ENCODE assay signal across 8 mouse cellular contexts in genomic region chr11:85183284-85183779, GRCm38 (mm10). TPM values are rescaled to one million over a fixed set of nuclear protein-coding genes. Genes with fewer than 3 reads are reported as not detected.
DNase-seq lines count a peak whose midpoint lies in the region; ATAC-seq lines count a peak whose summit lies in the region.

No protein-coding gene starts in this region.

- peaks cover 5% of the 10 kb centered on the region for H3K36me3 ChIP-seq in heart, embryonic 12.5 days
- H3K36me3 ChIP-seq in forebrain, embryonic 16.5 days (ENCODE audit: control insufficient read depth, insufficient read depth): no peaks in the 10 kb centered on the region
- peaks cover 2% of the 10 kb centered on the region; the same call in 1 of the 2 replicates for H3K36me3 ChIP-seq in limb, embryonic 13.5 days
- H3K36me3 ChIP-seq in neural tube, embryonic 14.5 days (ENCODE audit: control insufficient read depth, insufficient read depth, low read length): peaks cover 2% of the 10 kb centered on the region; the same call in 1 of the 2 replicates

- H3K9me3 ChIP-seq in heart, embryonic 12.5 days (replicated peaks): peaks cover 2% of the 10 kb centered on the region; the same call in 1 of the 2 replicates
- no peaks in the 10 kb centered on the region for H3K9me3 ChIP-seq in forebrain, embryonic 16.5 days (ENCODE audit: control insufficient read depth, low read length)
- H3K9me3 ChIP-seq in limb, embryonic 13.5 days: no peaks in the 10 kb centered on the region
- no peaks in the 10 kb centered on the region for H3K9me3 ChIP-seq in neural tube, embryonic 14.5 days (ENCODE audit: control insufficient read depth, low read length)

- intact Hi-C loops in heart, postnatal 25 days (cut with DNase I): loop anchor here (2.0 to 10.0 kb wide), 2 partner anchors 151 to 265 kb away; no protein-coding TSS in a partner anchor
- intact Hi-C loops in gastrocnemius, postnatal 36 days (cut with DNase I): no loop called here

- H3K4me1 ChIP-seq in heart, embryonic 12.5 days (replicated peaks): peaks cover 4% of the 10 kb centered on the region
- peaks cover 8% of the 10 kb centered on the region for H3K4me1 ChIP-seq in forebrain, embryonic 16.5 days (replicated peaks; ENCODE audit: control insufficient read depth, insufficient read depth, low read length)
- peaks cover 3% of the 10 kb centered on the region; the same call in 1 of the 2 replicates for H3K4me1 ChIP-seq in limb, embryonic 13.5 days
- no peaks in the 10 kb centered on the region for H3K4me1 ChIP-seq in neural tube, embryonic 14.5 days (ENCODE audit: control insufficient read depth, insufficient read depth, low read length)

- H3K27me3 ChIP-seq in heart, embryonic 12.5 days (replicated peaks): no peaks in the 10 kb centered on the region
- no peaks in the 10 kb centered on the region for H3K27me3 ChIP-seq in forebrain, embryonic 16.5 days (replicated peaks; ENCODE audit: control insufficient read depth, insufficient read depth, low read length)
- H3K27me3 ChIP-seq in limb, embryonic 13.5 days: no peaks in the 10 kb centered on the region
- H3K27me3 ChIP-seq in neural tube, embryonic 14.5 days (ENCODE audit: control insufficient read depth, insufficient read depth, low read length): no peaks in the 10 kb centered on the region

- peak overlapping the region; percentile 60 for H3K9ac ChIP-seq in heart, embryonic 12.5 days
- H3K9ac ChIP-seq in forebrain, embryonic 16.5 days (replicated peaks; ENCODE audit: low read depth, low read length): peak overlapping the region; percentile 50
- H3K9ac ChIP-seq in limb, embryonic 13.5 days: peak overlapping the region; percentile 59
- H3K9ac ChIP-seq in neural tube, embryonic 14.5 days (replicated peaks; ENCODE audit: low read depth, low read length): peak overlapping the region; percentile 47

- H3K4me2 ChIP-seq in heart, embryonic 12.5 days: peak overlapping the region; percentile 74
- peak overlapping the region; percentile 70 for H3K4me2 ChIP-seq in forebrain, embryonic 16.5 days (ENCODE audit: low read length)
- H3K4me2 ChIP-seq in limb, embryonic 13.5 days (replicated peaks): peak overlapping the region; percentile 69
- peak overlapping the region; percentile 51 for H3K4me2 ChIP-seq in neural tube, embryonic 14.5 days (ENCODE audit: low read depth, low read length)

- no peak for DNase-seq in heart, postnatal 25 days (ENCODE audit: low spot score)
- DNase-seq in ZHBTc4 (ENCODE audit: low read depth, low spot score): peak; percentile 24
- no peak for DNase-seq in natural killer cell, adult 2 months (ENCODE audit: low spot score in 2 of 2)
- no peak for DNase-seq in gastrocnemius, postnatal 36 days

- peak overlapping the region; percentile 47 for H3K4me3 ChIP-seq in heart, embryonic 12.5 days
- peak overlapping the region; percentile 42 for H3K4me3 ChIP-seq in forebrain, embryonic 16.5 days (replicated peaks; ENCODE audit: low read length)
- peak overlapping the region; percentile 43 for H3K4me3 ChIP-seq in limb, embryonic 13.5 days
- H3K4me3 ChIP-seq in neural tube, embryonic 14.5 days (ENCODE audit: low read depth, low read length): peak overlapping the region; percentile 24

- 27% methylated on average over 13 of the region's 13 CpGs for WGBS in heart, embryonic 12.5 days
- 21% methylated on average over 13 of the region's 13 CpGs for WGBS in forebrain, embryonic 16.5 days
- WGBS in limb, embryonic 13.5 days: 22% methylated on average over 13 of the region's 13 CpGs
- 25% methylated on average over 13 of the region's 13 CpGs for WGBS in neural tube, embryonic 14.5 days

- no peak overlapping the region for H3K27ac ChIP-seq in heart, embryonic 12.5 days (ENCODE audit: poor library complexity, severe bottlenecking)
- peak overlapping the region; percentile 31 for H3K27ac ChIP-seq in forebrain, embryonic 16.5 days (ENCODE audit: low read length)
- H3K27ac ChIP-seq in limb, embryonic 13.5 days: peak overlapping the region; percentile 69; the same call in 1 of the 2 replicates
- peak overlapping the region; percentile 52 for H3K27ac ChIP-seq in neural tube, embryonic 14.5 days (ENCODE audit: low read depth, low read length)

- no peak for ATAC-seq in heart, embryonic 12.5 days (ENCODE audit: insufficient number of reproducible peaks, low FRiP score)
- ATAC-seq in forebrain, embryonic 16.5 days: peak; percentile 47
- ATAC-seq in limb, embryonic 13.5 days (ENCODE audit: low FRiP score, low read depth): peak; percentile 34; the same call in 1 of the 2 replicates
- ATAC-seq in neural tube, embryonic 14.5 days (ENCODE audit: low read depth): peak; percentile 36; the same call in 1 of the 2 replicates

RNA-seq across cellular contexts. Expression of gene 1700125H20Rik, which starts 13.1 kb away (rescaled TPM):
- not detected in 2 replicates for polyA plus RNA-seq in heart, embryonic 12.5 days (2016; fragmentation: Nextera tagmentation; extraction: Ambion mirVana)
- total RNA-seq in heart, postnatal 25 days (2021): not detected
- polyA plus RNA-seq in forebrain, embryonic 16.5 days (2015; fragmentation: Nextera tagmentation; extraction: Ambion mirVana): 0.68 and 0.76 TPM in 2 replicates
- polyA plus RNA-seq in limb, embryonic 13.5 days (2015; fragmentation: Nextera tagmentation; extraction: Ambion mirVana): 0.40 and 0.52 TPM in 2 replicates
- polyA plus RNA-seq in neural tube, embryonic 14.5 days (2014; fragmentation: Nextera tagmentation; extraction: Ambion mirVana): 1.2 and 1.3 TPM in 2 replicates
- not detected for total RNA-seq in gastrocnemius, postnatal 36 days (2021)

RNA-seq across cellular contexts. Expression of gene Usp32, which starts 43.4 kb away (rescaled TPM):
- 5.3 and 5.4 TPM in 2 replicates for polyA plus RNA-seq in heart, embryonic 12.5 days (2016; fragmentation: Nextera tagmentation; extraction: Ambion mirVana)
- total RNA-seq in heart, postnatal 25 days (2021): 10 to 100 TPM; 21.0 to 22.8 TPM
- polyA plus RNA-seq in forebrain, embryonic 16.5 days (2015; fragmentation: Nextera tagmentation; extraction: Ambion mirVana): 10.5 and 10.9 TPM in 2 replicates
- 3.7 and 4.5 TPM in 2 replicates for polyA plus RNA-seq in limb, embryonic 13.5 days (2015; fragmentation: Nextera tagmentation; extraction: Ambion mirVana)
- polyA plus RNA-seq in neural tube, embryonic 14.5 days (2014; fragmentation: Nextera tagmentation; extraction: Ambion mirVana): 20.2 and 21.1 TPM in 2 replicates
- 10 to 100 TPM in 1 of 2 experiments, 1 to 10 TPM in 1; 8.0 to 10.6 TPM for total RNA-seq in gastrocnemius, postnatal 36 days (2021)

RNA-seq across cellular contexts. Expression of gene Appbp2, which starts 51.6 kb away (rescaled TPM):
- 50.3 and 50.7 TPM in 2 replicates for polyA plus RNA-seq in heart, embryonic 12.5 days (2016; fragmentation: Nextera tagmentation; extraction: Ambion mirVana)
- total RNA-seq in heart, postnatal 25 days (2021): 10 to 100 TPM; 15.2 to 17.5 TPM
- polyA plus RNA-seq in forebrain, embryonic 16.5 days (2015; fragmentation: Nextera tagmentation; extraction: Ambion mirVana): 49.1 and 54.2 TPM in 2 replicates
- polyA plus RNA-seq in limb, embryonic 13.5 days (2015; fragmentation: Nextera tagmentation; extraction: Ambion mirVana): 43.5 and 44.9 TPM in 2 replicates
- 61.0 and 63.7 TPM in 2 replicates for polyA plus RNA-seq in neural tube, embryonic 14.5 days (2014; fragmentation: Nextera tagmentation; extraction: Ambion mirVana)
- 1 to 10 TPM; 7.0 to 8.6 TPM for total RNA-seq in gastrocnemius, postnatal 36 days (2021)
